In the genomic region with DNA sequence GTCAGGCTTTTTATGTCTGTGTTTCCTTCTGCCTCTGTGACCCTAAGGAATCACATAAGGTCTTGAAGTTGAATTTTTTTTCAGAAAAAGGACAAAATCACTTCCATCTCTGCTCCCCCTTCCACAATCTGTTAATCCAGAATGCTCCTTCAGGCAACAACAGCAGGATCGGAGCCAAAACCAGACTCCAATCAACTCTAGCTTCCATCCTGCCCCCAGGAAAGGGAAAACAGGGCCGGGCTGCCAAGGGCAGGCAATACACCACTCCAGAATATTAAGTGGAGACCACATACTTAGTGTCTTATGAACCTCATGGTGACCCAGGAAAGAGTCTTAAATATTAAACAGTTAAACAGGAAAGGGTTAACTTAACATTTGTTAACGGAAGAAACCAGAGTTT, we compare ENCODE assay signal across 10 mouse cellular contexts.
DNase-seq lines count a peak whose midpoint lies in the region; ATAC-seq and TF ChIP-seq lines count a peak whose summit lies in the region.
"Had no signal": no experiment of that assay in that cellular context is flagged by ENCODE, and none has a peak within 500 bp of the region (broad histone marks: within the 10 kb centered on the region; RNA-seq: fewer than 3 reads in every experiment).

No protein-coding gene starts in this region.

- DNase-seq in heart, adult 9 months (ENCODE audit: low spot score in 2 of 2) = no peak
- no peak for DNase-seq in layer of hippocampus, adult 2 months (ENCODE audit: low spot score in 2 of 2)
- DNase-seq in layer of hippocampus, postnatal 25 days (ENCODE audit: extremely low spot score in 1 of 2, low spot score in 1 of 2) = no peak
- peak; percentile 78 for DNase-seq in cerebellum, adult 11-12 months
- no peak for DNase-seq in forebrain, postnatal 0 days
- no peak for DNase-seq in adrenal gland, postnatal 14 days
- no peak for DNase-seq in kidney, postnatal 36 days
- DNase-seq: B cell, adult 2 months; liver, postnatal 0 days had no signal

- H3K4me3 ChIP-seq in heart, embryonic 12.5 days = no peak overlapping the region
- no peak overlapping the region; the same call in 1 of the 2 replicates for H3K4me3 ChIP-seq in layer of hippocampus, adult 2 months
- H3K4me3 ChIP-seq in forebrain, postnatal 0 days (ENCODE audit: low read depth, low read length) = no peak overlapping the region

- ATAC-seq in heart, embryonic 12.5 days (ENCODE audit: insufficient number of reproducible peaks, low FRiP score) = no peak
- peak; percentile 27; the same call in 1 of the 2 replicates for ATAC-seq in forebrain, postnatal 0 days
- ATAC-seq: liver, postnatal 0 days had no signal

- TF ChIP-seq CTCF in layer of hippocampus, adult 2 months (conservative IDR thresholded peaks at IDR 0.05) = no peak
- no peak for TF ChIP-seq CTCF in forebrain, postnatal 0 days (IDR thresholded peaks at IDR 0.05; ENCODE audit: low read depth)

- no peaks in the 10 kb centered on the region for H3K27me3 ChIP-seq in heart, embryonic 12.5 days (replicated peaks)
- no peaks in the 10 kb centered on the region for H3K27me3 ChIP-seq in forebrain, postnatal 0 days (ENCODE audit: insufficient read depth, low read length)

- peak overlapping the region; percentile 51; the same call in 1 of the 2 replicates for H3K4me2 ChIP-seq in heart, embryonic 12.5 days
- H3K4me2 ChIP-seq in forebrain, postnatal 0 days (ENCODE audit: low read depth) = no peak overlapping the region

- no peak overlapping the region for H3K9ac ChIP-seq in heart, embryonic 12.5 days
- no peak overlapping the region for H3K9ac ChIP-seq in forebrain, postnatal 0 days
- H3K9ac ChIP-seq: liver, postnatal 0 days had no signal

- no peaks in the 10 kb centered on the region for H3K36me3 ChIP-seq in heart, embryonic 12.5 days
- no peaks in the 10 kb centered on the region for H3K36me3 ChIP-seq in forebrain, postnatal 0 days (ENCODE audit: insufficient read depth)

- 78% methylated on average over 3 of the region's 3 CpGs for WGBS in heart, embryonic 12.5 days
- WGBS in forebrain, postnatal 0 days = 40% methylated on average over 3 of the region's 3 CpGs

- H3K27ac ChIP-seq in heart, embryonic 12.5 days (ENCODE audit: poor library complexity, severe bottlenecking) = 0 out of 2 replicates have a peak overlapping the region, but pooled peaks have one; percentile 62
- peak overlapping the region; percentile 97 for H3K27ac ChIP-seq in layer of hippocampus, adult 2 months
- peak overlapping the region; percentile 59 for H3K27ac ChIP-seq in forebrain, postnatal 0 days (ENCODE audit: low read depth, low read length)

- 0 out of 2 replicates have a peak, but pooled peaks cover 4% of the 10 kb centered on the region for H3K9me3 ChIP-seq in heart, embryonic 12.5 days (replicated peaks)
- no peaks in the 10 kb centered on the region for H3K9me3 ChIP-seq in forebrain, postnatal 0 days (ENCODE audit: low read length)

- peaks cover 14% of the 10 kb centered on the region for H3K4me1 ChIP-seq in heart, embryonic 12.5 days (replicated peaks)
- peaks cover 7% of the 10 kb centered on the region; the same call in 1 of the 2 replicates for H3K4me1 ChIP-seq in forebrain, postnatal 0 days (ENCODE audit: insufficient read depth)
